Mouse (Mus musculus) midbrain, embryonic 11.5 days (tissue): Measurements from ENCODE around the gene Mfsd2a. TPM values are rescaled to one million over a fixed set of nuclear protein-coding genes. Genes with fewer than 3 reads are reported as not detected.

Source experiments
- ATAC-seq: fragments of 200-750 bp; cut with Nextera tagmentation; 2 replicates; pipeline ENCODE4 v1.8.0; 2017; ENCODE audit warnings: moderate TSS enrichment, moderate library complexity; ENCODE audit not compliant: low FRiP score
- DNase-seq: peaks from one replicate; pipeline ENCODE4 v3.0.0; 2015; ENCODE audit warnings: low spot score; ENCODE audit errors: missing footprints
- H3K27ac ChIP-seq: fragments of 300-500 bp; sonication (generic); 2 replicates; pipeline ENCODE4 v1.5.1; 2014; ENCODE audit warnings: low read depth, low read length
- H3K27me3 ChIP-seq: fragments of 300-500 bp; sonication (generic); 2 replicates; pipeline ENCODE4 v1.6.1; 2014; ENCODE audit warnings: mild to moderate bottlenecking, low read length, moderate library complexity, mixed read lengths; ENCODE audit not compliant: control insufficient read depth, insufficient read depth
- H3K36me3 ChIP-seq: fragments of 300-500 bp; sonication (generic); 2 replicates; pipeline ENCODE4 v1.6.1; 2014; ENCODE audit warnings: mild to moderate bottlenecking, low read length, moderate library complexity, mixed read lengths; ENCODE audit not compliant: control insufficient read depth, insufficient read depth
- H3K4me1 ChIP-seq: fragments of 300-500 bp; sonication (generic); 2 replicates; pipeline ENCODE4 v1.6.1; 2014; ENCODE audit warnings: low read length; ENCODE audit not compliant: control insufficient read depth, insufficient read depth
- H3K4me2 ChIP-seq: fragments of 300-500 bp; sonication (generic); 2 replicates; pipeline ENCODE4 v1.6.1; 2014; ENCODE audit warnings: mild to moderate bottlenecking, moderate library complexity
- H3K4me3 ChIP-seq: fragments of 300-500 bp; sonication (generic); 2 replicates; pipeline ENCODE4 v1.5.1; 2014; ENCODE audit warnings: low read depth, low read length
- H3K9ac ChIP-seq: fragments of 300-500 bp; sonication (generic); 2 replicates; pipeline ENCODE4 v1.6.1; 2014; ENCODE audit warnings: low read length
- H3K9me3 ChIP-seq: fragments of 300-500 bp; sonication (generic); 2 replicates; pipeline ENCODE4 v1.6.1; 2016; ENCODE audit warnings: low read length; ENCODE audit not compliant: control insufficient read depth
- WGBS: fragments of 180-500 bp; shearing (Covaris S2); extraction: QIAGEN DNeasy Blood & Tissue Kit; methylation state at CpG from one replicate; pipeline ENCODE4 v1.1.7; 2014; 5-methylcytosine and 5-hydroxymethylcytosine counted together
- polyA plus RNA-seq: library from polyadenylated mRNA; unstranded; fragments of >200 nt; fragmentation: Nextera tagmentation; extraction: Ambion mirVana; gene quantifications from 2 replicates; pipeline ENCODE4 v1.2.1, GENCODE M21; 2014

Gene Mfsd2a
- polyA plus RNA-seq, 1 experiment from 2014 or later: 27.2 TPM

DNA sequence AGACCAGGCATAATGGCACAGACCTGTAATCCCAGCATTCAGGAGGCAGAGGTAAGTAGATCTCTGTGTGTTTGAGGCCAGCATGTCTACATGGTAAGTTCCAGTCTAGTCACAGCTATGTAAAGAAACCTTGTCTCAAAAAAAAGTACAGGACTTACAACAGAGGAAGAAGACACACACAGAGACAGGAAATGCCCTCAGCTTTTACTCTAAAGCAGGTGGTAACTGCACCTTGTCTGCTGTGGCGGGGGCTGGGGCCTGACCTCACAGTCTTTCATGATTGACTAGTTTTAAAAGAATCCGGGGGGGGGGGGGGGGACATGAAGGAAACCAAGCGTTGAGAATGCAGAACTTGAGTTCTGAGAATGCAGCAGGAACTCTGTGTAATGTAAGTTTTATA lies 27.1 kb downstream of the Mfsd2a start:
- no peak overlapping the region for H3K27ac ChIP-seq
- no peaks in the 10 kb centered on the region for H3K4me1 ChIP-seq
- no peaks in the 10 kb centered on the region for H3K27me3 ChIP-seq
- no peaks in the 10 kb centered on the region for H3K9me3 ChIP-seq
- H3K9ac ChIP-seq: no peak overlapping the region
- H3K4me2 ChIP-seq: no peak overlapping the region
- 58% methylated on average over 3 of the region's 3 CpGs for WGBS
- no peaks in the 10 kb centered on the region for H3K36me3 ChIP-seq
- ATAC-seq: no peak
- no peak overlapping the region for H3K4me3 ChIP-seq
- DNase-seq: peak; percentile 14

DNA sequence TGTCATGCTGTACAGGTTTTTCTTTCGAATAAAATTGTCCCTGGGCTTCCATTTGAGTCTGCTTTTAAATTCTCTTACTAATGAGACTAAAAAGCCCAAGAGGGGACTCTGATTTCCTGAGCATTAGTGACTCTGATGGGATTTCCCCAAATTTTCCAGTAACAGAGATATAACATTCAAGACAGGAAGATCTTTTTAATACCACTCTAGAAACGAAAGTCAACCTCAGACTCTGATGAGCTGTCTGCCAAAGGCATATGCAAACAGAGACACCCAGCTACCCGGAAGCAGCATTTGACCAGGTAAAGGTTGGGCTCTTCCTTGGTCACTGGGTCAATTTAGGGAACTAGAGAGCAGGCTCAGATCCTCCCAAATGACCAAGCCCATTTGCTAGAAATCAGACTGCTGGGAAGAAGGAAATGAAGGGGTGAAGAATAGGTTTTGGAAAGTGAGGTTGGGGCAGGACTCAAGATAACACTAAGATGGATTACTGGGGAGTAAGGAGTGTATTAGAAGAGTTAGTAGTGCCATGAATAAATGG lies 27.9 kb downstream of the Mfsd2a start:
- H3K9ac ChIP-seq: no peak overlapping the region
- H3K36me3 ChIP-seq: no peaks in the 10 kb centered on the region
- H3K27ac ChIP-seq: no peak overlapping the region
- no peak overlapping the region for H3K4me2 ChIP-seq
- ATAC-seq (no peak), DNase-seq (no peak)
- H3K4me1 ChIP-seq: no peaks in the 10 kb centered on the region
- H3K27me3 ChIP-seq: no peaks in the 10 kb centered on the region
- WGBS: 78% methylated on average over 3 of the region's 3 CpGs
- no peaks in the 10 kb centered on the region for H3K9me3 ChIP-seq
- H3K4me3 ChIP-seq: no peak overlapping the region

DNA sequence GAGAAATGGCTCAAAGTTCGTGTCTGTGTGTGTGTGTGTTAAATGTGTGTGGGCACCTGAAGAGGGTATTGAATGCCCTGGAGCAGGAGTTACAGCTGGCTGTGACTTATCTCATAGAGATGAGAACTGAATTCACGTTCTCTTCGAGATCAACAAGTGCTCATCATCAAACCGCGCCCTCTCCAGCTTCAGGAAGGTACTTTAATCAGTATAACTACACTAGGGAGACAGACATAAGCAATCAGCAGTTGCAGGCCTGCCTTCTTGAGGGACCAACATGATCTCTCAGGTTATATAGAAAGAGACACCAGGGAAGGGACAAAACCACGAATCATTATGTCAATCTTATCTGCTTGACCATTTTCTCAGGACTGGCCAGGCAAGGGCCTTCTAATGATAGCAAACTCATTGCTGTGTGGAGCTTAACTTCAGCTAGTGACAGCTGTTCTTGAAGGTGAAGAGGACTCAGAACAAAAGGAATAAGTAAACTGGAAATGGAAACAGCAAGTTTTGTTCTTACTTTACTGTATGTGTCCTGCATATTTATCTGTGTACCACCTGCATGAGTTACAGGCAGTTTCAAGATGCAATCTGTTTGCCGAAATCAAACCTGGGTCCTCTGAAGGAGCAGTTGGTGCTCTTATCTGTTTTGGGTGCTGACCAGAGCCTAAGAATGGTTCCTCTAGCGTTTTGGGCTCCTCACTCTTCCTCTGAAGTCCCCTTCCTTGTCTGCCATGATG lies 28.6 kb downstream of the Mfsd2a start:
- Histone ChIP-seq H3K27ac (no peak overlapping the region), H3K4me2 (no peak overlapping the region), H3K36me3 (no peaks in the 10 kb centered on the region), H3K4me1 (no peaks in the 10 kb centered on the region), H3K9ac (no peak overlapping the region), H3K4me3 (no peak overlapping the region), H3K9me3 (no peaks in the 10 kb centered on the region), H3K27me3 (no peaks in the 10 kb centered on the region)
- WGBS: 77% methylated on average over 8 of the region's 8 CpGs
- ATAC-seq: no peak
- DNase-seq: peak; percentile 41

DNA sequence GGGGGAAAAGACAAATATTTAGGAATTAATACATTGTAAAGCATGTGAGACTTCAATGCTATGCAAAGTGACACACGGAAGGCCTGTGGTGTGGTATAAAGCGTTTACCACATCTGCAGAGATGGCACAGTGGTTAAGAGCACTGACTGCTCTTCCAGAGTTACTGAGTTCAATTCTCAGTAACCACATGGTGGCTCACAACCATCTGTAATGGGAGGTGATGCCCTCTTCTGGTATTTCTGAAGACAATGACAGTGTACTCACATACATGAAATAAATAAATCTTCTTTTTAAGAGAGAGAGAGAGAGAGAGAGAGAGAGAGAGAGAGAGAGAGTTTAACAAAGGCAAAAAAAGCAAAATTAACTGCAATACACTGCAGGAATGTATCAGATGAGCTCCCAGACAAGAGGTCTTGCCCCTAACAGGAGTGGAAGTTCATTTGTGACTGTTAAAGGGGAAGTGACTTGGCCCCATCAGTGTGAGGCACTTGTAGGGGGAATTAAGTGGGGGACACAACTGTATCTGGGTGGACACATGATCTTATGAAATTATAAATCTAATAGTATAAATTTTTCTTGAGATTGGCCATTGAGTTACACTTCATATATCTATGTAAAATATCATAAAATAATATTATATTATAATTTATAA lies 29.9 kb downstream of the Mfsd2a start:
- Histone ChIP-seq H3K9me3 (no peaks in the 10 kb centered on the region), H3K9ac (no peak overlapping the region), H3K4me2 (no peak overlapping the region), H3K27me3 (no peaks in the 10 kb centered on the region), H3K36me3 (no peaks in the 10 kb centered on the region), H3K4me1 (no peaks in the 10 kb centered on the region), H3K4me3 (no peak overlapping the region), H3K27ac (no peak overlapping the region)
- no peak for DNase-seq
- no peak for ATAC-seq
- WGBS: 84% methylated on average over 2 of the region's 2 CpGs

DNA sequence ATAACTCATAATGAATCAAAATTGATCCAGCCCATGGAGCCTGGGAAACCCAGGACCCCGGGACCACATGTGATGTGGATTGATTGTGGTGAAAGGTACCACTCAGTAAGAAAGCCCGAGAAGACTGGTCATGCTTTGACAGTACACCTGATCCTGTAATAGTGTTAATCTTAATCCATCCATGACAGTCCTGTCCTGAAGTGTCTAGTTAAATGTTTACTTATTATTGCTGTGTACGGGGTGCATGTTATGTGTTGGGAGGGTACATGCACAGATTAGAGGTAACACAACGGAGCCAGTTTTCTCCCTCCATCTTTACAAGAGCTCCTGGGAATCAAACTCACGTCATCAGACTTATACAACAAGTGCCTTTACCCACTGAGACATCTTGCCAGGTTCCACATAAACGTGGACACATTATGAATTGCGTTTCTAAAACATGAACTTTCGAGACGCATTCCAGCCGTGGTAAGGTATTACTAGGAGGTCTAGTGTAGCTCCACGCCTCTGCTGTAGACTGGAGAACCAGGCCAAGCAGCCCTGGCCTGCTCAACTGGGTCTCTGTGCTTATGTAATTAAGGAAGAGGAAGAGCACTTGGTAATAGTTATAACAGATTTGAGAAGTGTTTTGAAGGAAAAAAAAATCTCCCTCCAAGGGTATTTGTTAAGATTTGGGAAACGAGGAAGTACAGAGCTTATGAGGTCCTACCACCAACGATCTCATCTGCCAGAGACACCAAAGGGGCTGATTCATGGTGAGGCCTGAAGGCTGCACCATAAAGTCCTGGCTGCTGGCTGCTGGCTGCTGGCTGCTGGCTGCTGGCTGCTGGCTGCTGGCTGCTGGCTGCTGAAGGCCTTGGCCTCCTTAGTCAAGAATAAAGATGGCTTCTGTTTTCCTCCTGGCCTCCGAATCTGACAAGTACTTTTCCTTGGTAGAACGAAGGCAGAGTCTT lies 37.3 kb downstream of the Mfsd2a start:
- DNase-seq: no peak
- Histone ChIP-seq H3K9me3 (no peaks in the 10 kb centered on the region), H3K36me3 (no peaks in the 10 kb centered on the region), H3K27ac (no peak overlapping the region), H3K27me3 (no peaks in the 10 kb centered on the region), H3K4me1 (peaks cover 4% of the 10 kb centered on the region; the same call in 1 of the 2 replicates), H3K4me3 (no peak overlapping the region), H3K4me2 (no peak overlapping the region), H3K9ac (no peak overlapping the region)
- no peak for ATAC-seq
- 86% methylated on average over 15 of the region's 15 CpGs for WGBS

DNA sequence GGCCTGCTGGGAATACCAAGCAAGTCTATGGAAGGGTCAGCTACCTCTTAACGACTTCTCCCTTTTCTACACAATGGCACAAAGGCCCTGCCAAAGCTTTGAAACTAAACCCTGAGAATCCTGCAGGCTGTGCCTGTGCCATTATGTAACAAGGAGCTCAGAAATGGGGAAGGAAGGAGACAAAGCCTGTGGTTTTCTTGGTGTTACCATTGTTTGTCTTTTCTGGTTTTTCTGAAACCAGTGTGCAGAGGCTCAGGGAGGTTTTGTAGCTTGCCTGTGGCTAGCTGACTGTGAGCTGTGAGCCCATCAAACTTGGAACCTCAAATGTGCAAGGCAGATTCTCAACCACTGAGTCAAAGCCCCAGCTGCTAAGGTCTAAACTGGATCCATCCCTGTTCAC lies 38.1 kb downstream of the Mfsd2a start:
- WGBS: 14% methylated on average over 1 of the region's 1 CpGs
- H3K9me3 ChIP-seq: no peaks in the 10 kb centered on the region
- ATAC-seq (no peak), DNase-seq (no peak)
- no peak overlapping the region for H3K4me2 ChIP-seq
- H3K27me3 ChIP-seq: no peaks in the 10 kb centered on the region
- no peak overlapping the region for H3K4me3 ChIP-seq
- no peaks in the 10 kb centered on the region for H3K36me3 ChIP-seq
- no peak overlapping the region for H3K9ac ChIP-seq
- peak overlapping the region; percentile 25 for H3K27ac ChIP-seq
- H3K4me1 ChIP-seq: peaks cover 4% of the 10 kb centered on the region; the same call in 1 of the 2 replicates

DNA sequence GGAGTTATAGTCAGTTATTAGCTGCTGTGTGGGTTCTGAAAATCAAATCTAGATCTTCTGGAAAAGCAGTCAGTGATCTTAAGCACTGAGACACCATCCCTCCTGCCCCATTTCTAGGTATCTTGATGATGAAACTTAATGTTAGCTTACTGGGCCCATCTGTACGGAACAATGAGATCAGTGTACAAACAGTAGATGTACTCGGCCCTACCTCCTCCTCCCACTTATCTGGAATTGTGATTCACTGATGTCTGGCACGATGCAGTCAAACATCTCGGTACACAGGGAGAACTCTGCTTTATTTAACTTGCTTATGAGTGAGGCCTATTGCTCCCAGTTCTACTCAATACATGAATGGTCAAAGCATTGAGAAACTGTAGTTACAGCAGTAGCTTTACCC lies 45.0 kb downstream of the Mfsd2a start:
- DNase-seq: no peak
- no peak for ATAC-seq
- H3K27me3 ChIP-seq: no peaks in the 10 kb centered on the region
- H3K4me3 ChIP-seq: no peak overlapping the region
- 93% methylated on average over 4 of the region's 4 CpGs for WGBS
- no peak overlapping the region for H3K9ac ChIP-seq
- H3K36me3 ChIP-seq: no peaks in the 10 kb centered on the region
- no peaks in the 10 kb centered on the region for H3K4me1 ChIP-seq
- H3K27ac ChIP-seq: no peak overlapping the region
- H3K9me3 ChIP-seq: peaks cover 3% of the 10 kb centered on the region; the same call in 1 of the 2 replicates
- no peak overlapping the region for H3K4me2 ChIP-seq

DNA sequence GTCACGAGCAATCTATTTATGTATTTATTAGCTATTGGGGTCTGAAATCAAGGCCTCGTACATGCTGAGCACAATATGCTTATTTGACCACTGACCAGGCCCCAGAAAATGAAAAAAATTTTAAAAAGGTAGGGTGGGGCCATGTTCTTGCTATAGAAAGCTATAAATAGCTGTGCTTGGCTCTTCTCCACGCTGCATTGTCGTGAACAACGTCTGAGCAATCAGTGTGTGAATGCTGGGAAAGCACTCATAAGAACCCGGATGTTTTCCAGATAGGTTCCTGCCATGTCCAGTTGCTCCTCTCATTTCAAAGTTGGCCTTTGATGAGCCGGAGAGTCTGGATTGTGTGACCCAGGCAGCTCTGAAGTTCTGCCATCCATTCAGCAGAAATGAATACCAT lies 46.8 kb downstream of the Mfsd2a start:
- Histone ChIP-seq H3K27me3 (no peaks in the 10 kb centered on the region), H3K9ac (no peak overlapping the region), H3K36me3 (no peaks in the 10 kb centered on the region), H3K4me1 (peaks cover 5% of the 10 kb centered on the region; the same call in 1 of the 2 replicates), H3K9me3 (peaks cover 3% of the 10 kb centered on the region; the same call in 1 of the 2 replicates), H3K4me3 (no peak overlapping the region), H3K27ac (no peak overlapping the region), H3K4me2 (no peak overlapping the region)
- ATAC-seq (no peak), DNase-seq (no peak)
- WGBS: 93% methylated on average over 7 of the region's 7 CpGs
